Mouse (Mus musculus) layer of hippocampus, postnatal 36 days (tissue): Measurements from ENCODE around the gene Ggt1. TPM values are rescaled to one million over a fixed set of nuclear protein-coding genes. Genes with fewer than 3 reads are reported as not detected.
A peak's percentile ranks its signal among the peaks of the same experiment; 100 is the strongest.

ENCODE experiments used
- DNase-seq, 2 experiments: peaks; one replicate each; pipeline ENCODE4 v3.0.0; 2022
- total RNA-seq, 2 experiments: library from RNA; stranded (reverse); gene quantifications; 2 replicates each; pipeline ENCODE4 v1.2.3; 2021

Gene Ggt1
- total RNA-seq, 2 experiments from 2014 or later, result 2.7 to 3.6 TPM

DNA sequence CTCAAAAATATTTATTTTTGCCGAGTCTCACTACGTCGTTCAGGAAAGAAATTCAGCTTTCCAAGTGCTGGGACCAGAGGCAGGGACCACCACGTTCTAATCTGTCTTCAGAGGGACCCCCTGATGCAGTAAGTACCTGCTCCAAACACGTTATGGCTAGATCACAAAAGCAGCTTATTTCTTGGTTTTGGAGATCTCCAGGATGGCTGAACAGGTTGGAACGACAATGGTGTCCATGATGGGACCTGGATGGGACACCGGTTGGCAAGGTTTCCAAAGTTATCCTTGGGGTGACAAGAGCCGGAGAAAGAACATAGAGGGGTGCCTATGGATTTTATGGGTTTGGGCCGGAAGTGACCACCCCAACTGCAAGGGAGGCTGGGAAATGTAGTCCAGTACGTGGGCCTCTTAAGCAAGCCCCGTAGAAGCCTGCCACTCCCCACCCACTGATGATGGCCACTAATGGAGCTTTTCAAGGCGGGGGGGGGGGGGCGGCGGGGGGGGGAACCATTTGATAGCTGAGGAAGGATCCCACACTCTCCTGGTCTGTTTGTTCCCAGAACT, 72.3 kb downstream of the Ggt1 start:
- no peak for DNase-seq

DNA sequence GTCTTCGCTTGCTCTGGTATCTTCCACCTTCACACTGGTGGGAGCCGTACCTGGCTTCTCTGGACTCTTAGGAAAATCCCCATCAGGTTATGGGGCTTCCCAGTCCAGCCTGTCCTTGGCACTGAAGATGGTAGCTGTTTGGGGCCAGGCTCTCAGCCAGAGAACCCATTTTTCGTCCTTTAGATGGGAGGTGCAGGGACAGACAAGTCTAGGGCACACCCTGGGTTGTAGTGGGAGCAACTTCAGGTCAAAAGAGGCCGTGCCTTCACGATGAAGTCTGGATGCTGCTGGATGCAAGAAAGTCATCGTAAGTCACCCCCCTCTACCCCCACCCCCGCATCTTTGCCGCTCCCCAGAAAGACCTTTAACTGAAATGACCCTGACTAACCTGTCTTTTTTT, 73.2 kb downstream of the Ggt1 start:
- no peak for DNase-seq

DNA sequence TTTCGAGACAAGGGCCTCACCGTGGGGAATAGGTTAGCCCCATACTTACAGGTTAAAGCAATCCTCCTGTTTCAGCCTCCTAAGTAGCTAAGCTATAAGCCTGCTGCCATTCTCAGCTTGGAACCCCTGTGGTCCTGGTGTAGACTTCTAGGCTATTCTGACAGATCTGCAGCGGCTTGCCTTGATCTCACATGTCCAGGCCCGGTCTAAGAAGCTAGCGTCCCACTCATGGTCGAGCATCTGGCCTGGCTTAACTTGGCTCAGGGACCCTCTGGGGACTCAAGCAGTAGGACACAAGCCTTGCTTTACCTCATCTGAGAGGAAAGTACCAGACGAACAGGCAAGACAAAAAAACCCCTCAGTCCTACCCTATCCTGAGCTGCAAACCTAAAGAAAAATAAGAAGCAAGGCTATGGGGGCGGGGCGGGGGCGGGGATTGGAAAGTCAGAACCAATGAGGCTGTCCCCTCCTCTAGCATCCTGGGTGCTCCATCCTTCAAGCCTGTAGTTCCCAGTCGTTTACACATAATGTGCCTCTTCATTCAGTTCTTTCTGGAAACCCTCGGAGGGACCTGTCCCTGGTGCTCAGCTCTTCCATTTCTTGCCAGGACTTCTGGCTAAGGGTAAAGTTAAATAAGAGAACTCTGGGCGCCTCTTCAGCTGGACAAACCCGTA, 73.8 kb downstream of the Ggt1 start:
- no peak for DNase-seq

DNA sequence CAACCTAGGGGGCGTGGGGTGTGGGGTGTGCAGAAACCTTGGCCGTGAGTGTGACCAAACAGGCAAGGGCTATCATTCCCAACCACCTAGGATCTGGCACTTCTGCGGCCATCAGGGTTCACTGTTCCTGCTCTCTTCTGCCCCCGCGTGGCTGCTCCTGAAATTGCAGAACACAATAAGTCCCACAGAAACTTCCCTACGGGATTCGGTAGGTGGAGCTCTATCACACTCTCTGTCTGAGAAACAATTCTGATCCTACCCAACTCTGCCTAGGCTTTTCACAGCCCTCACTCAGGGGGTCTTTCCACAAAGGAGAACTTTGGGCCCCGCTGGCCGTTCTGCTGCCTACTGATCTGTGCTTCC, 74.3 kb downstream of the Ggt1 start:
- peak; percentile 78 to 82 for DNase-seq

Other genes with a start within 250 kb of the Ggt1 start
- gene Adora2a, start 244.7 kb upstream of the Ggt1 start, total RNA-seq, result 1 to 10 TPM; 3.1 to 3.2 TPM
- not detected for gene Upb1, start 160.5 kb upstream of the Ggt1 start, total RNA-seq
- gene Snrpd3, start 44.1 kb upstream of the Ggt1 start, total RNA-seq, result 10 to 100 TPM; 73.5 to 83.4 TPM
- gene Gucd1, start 43.6 kb upstream of the Ggt1 start, total RNA-seq, result 10 to 100 TPM; 14.8 to 16.1 TPM
- 1 to 10 TPM; 9.0 to 9.7 TPM for gene Lrrc75b, start 1.3 kb upstream of the Ggt1 start, total RNA-seq
- 1 to 10 TPM; 2.2 to 3.2 TPM for gene Ggt5, start 27.7 kb downstream of the Ggt1 start, total RNA-seq
- gene Susd2, start 82.4 kb downstream of the Ggt1 start, total RNA-seq, result 1 to 10 TPM; 1.5 to 1.9 TPM
- gene Cabin1, start 202.7 kb downstream of the Ggt1 start, total RNA-seq, result 10 to 100 TPM; 58.5 to 73.4 TPM
- gene Ddt, start 211.8 kb downstream of the Ggt1 start, total RNA-seq, result 10 to 100 TPM; 44.0 to 48.5 TPM
- gene Gm20441, start 219.3 kb downstream of the Ggt1 start, total RNA-seq, result not detected
- gene Gstt3, start 219.8 kb downstream of the Ggt1 start, total RNA-seq, result 1 to 10 TPM; 1.4 to 3.2 TPM
- gene Gstt1, start 237.0 kb downstream of the Ggt1 start, total RNA-seq, result 1 to 10 TPM; 4.6 to 6.1 TPM